Mouse (Mus musculus) stomach, postnatal 0 days (tissue): ENCODE measurements around the gene Cxadr.

Experiments
- CTCF ChIP-seq: IDR thresholded peaks from 2 replicates; pipeline ENCODE4 v1.5.1; 2016; ENCODE audit warnings: antibody characterized with exemption, low read depth, mild to moderate bottlenecking, moderate library complexity
- EP300 ChIP-seq: optimal IDR thresholded peaks from 2 replicates; pipeline ENCODE3; 2016; ENCODE audit warnings: antibody characterized with exemption

DNA sequence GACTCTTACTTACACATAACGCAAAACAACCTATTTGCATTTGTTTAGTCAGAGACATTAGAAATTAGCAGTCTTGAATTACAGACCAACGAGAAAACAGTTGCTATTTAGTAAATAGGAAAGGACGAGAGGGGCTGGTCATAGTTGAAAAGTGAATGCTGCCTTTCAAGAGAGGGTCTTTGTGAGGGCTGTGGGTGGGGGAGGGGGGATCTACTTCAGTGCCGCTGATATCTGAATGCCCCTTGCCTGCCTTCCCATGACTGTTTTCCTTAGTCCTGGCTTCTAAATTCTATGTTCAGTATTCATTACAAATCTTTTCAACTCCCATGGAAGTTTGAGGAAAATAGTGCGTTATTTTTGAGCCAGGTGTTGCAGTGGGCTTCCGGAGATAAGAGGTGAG lies 12.7 kb downstream of the Cxadr start:
- TF ChIP-seq CTCF, result no peak
- TF ChIP-seq EP300, result no peak
